Mouse (Mus musculus) granulocyte monocyte progenitor cell, adult 5-6 weeks (primary cell): ENCODE results near the gene Olfr266. TPM values are rescaled to one million over a fixed set of nuclear protein-coding genes. Genes with fewer than 3 reads are reported as not detected.

Source experiments
- ATAC-seq: replicated peaks from 2 replicates; pipeline ENCODE4 v1.8.0; 2016; ENCODE audit warnings: mild to moderate bottlenecking, moderate TSS enrichment, inconsistent platforms; ENCODE audit not compliant: poor library complexity, severe bottlenecking
- total RNA-seq, 2 experiments: library from RNA; stranded (forward) in 1 of 2; stranded (reverse) in 1 of 2; fragments of 200-712, 200-1000 nt in 1 of 2; fragments of >200 nt in 1 of 2; fragmentation: Nextera tagmentation in 1 of 2; gene quantifications; 2 replicates each; pipeline ENCODE4 v1.2.3; 2014 to 2017

Gene Olfr266
- total RNA-seq (2014; fragmentation: Nextera tagmentation) (not detected in 2 replicates), total RNA-seq (2017) (not detected in 2 replicates)

DNA sequence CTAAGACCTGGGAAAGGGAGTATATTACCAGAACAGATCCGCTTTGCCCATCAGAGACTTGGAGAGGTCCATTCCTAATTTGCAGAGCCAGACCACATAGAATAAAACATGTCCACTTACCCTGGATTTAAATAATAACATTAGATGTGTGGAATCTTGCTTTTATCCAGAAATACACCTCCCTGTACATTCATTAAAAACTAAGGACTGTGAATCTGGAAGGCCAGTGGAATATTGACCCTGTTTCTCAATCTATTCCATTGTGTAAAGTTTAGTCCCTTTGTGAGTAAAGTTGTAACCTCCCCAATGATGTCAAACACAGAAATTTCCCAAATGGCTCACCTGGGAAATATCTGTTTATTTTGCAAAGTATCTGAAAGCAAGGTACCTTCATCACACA is at the start of gene Olfr266:
Olfr266 (minus strand) TSS at position 101 of the 400 bp plus-strand sequence.
- ATAC-seq = no peak

DNA sequence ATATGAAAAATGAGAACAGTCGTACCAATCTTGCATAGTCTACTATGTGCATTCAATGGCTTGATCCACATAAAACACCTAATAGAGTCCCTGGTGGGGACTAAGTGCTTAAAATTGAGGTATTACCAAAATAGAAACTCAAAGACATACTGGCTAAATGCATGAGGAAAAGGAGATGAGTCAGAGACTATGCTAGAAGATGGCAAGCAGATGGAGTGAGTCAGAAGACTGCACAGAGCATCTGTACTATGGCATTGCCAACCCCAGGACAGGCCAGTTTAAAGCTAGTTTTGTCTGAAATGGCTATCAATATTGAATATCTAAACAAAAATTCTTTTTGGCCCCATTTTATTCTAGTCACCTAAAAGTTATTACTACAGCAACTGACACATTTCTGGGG is 49.5 kb upstream of the Olfr266 start:
- no peak for ATAC-seq

- peak; percentile 99 for ATAC-seq
These were observed 46.8 kb upstream of the Olfr266 start for GRCm38 (mm10) chr3:106872893-106873292.

DNA sequence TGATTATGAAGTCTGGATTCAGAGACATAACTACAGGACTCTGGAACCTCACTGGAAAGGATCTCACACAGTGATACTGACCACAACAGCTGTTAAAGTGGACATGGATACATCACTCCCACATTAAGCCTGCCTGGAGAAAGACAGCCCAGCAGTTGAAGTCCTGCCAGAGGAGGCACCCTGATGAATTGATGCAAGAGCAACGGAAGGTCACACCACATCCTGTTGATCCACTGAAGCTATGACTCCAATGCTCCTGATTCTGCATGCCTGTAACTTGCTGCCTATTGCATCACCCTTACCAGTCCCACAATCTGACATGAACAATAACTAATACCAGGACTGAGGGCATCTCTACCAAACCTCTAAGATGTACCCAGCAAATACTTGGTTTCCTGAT is 6.0 kb upstream of the Olfr266 start:
- peak; percentile 100 for ATAC-seq

DNA sequence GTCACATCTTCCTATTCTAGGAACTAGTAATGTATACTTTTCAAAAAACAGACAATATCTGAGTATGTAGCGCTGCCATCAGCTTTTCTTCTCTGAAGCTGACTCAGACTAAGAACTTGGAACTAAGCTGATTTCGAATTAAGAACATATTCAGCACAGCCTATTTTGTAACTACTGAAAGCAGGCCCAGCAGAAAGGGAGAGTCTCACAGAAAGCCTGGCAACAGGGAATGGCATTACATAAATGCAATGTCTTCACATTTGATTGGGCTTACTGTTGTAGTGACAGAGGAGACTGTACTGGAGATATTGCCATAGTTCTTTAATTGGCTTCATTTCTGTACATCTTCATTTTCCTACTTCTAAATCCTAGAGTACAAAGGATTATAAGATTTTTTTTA is 8.4 kb downstream of the Olfr266 start:
- ATAC-seq = no peak

DNA sequence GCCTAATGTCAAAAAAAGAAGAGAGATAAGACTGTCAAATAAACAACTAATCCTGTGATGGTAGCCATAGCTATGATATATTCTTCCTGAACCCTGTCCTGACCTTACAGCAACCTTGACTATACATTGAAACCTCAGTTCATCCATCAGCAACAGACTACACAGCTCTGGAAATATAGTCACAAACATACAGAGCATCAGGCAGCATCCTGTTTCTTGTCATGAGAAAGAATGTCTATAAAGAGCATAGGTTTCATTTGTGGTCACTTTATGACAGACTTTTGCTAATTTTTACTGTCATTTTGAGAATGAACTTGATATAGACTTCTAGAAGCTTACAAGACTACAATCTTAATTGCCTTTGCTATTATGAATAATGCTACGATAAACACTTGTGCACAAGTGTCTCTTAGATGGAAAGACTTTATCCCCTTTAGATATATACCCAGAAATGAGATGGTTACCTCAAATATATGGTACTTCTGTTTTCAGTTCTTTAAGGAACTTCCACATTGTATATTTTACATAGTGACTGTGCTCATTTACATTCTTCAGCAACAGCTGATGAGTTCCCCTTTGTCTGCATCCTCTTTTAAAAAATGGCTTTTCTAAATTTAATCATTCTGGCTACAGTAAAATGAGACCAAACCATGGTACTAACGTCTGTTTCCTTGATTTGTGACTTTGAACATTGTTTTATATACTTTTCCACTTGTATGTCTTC is 17.0 kb downstream of the Olfr266 start:
- peak; percentile 95 for ATAC-seq

- ATAC-seq = no peak
These were observed 28.0 kb downstream of the Olfr266 start for GRCm38 (mm10) chr3:106798079-106798478.

- peak; percentile 66 for ATAC-seq
These were observed 36.2 kb downstream of the Olfr266 start, which contains the start of gene Cd53 for GRCm38 (mm10) chr3:106789930-106790329. TSS of gene Cd53 (minus strand) at chr3:106790149.

- ATAC-seq = peak; percentile 55
These were observed 37.6 kb downstream of the Olfr266 start for GRCm38 (mm10) chr3:106788440-106788887.

- peak; percentile 59 for ATAC-seq
These were observed 38.1 kb downstream of the Olfr266 start for GRCm38 (mm10) chr3:106787972-106788371.

DNA sequence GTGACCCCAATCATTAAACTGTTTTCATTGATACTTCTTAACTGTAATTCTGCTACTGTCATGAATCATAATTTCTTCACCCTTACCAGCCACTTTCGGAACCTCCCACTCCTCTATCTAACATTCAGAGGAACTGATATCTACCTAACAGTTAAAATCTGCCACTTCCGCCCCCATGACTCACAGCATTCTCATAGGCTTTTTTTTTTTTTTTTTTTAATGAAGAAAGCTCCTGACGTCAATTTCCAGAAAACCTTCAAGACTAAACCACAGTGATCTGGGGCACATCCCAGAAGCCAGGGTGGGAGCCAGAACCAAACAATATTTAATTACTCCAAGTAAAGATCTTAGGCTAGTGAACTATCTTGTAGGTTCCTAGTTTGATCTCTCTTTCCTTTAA is 41.0 kb downstream of the Olfr266 start:
- ATAC-seq = peak; percentile 62

- peak; percentile 35 for ATAC-seq
These were observed 54.3 kb downstream of the Olfr266 start for GRCm38 (mm10) chr3:106771834-106772233.

Other genes starting within 250 kb of the Olfr266 start
- 26.9 and 36.1 TPM in 2 replicates for gene Lrif1, start 141.3 kb downstream of the Olfr266 start, total RNA-seq (2014; fragmentation: Nextera tagmentation)
- gene Lrif1, start 141.3 kb downstream of the Olfr266 start, total RNA-seq (2017) = 25.4 and 31.0 TPM in 2 replicates
- gene Cd53, start 36.1 kb downstream of the Olfr266 start, total RNA-seq (2014; fragmentation: Nextera tagmentation) = 144 and 152 TPM in 2 replicates
- 217 and 324 TPM in 2 replicates for gene Cd53, start 36.1 kb downstream of the Olfr266 start, total RNA-seq (2017)
- gene Kcna3, start 209.9 kb upstream of the Olfr266 start, total RNA-seq (2014; fragmentation: Nextera tagmentation) = 8.4 and 15.0 TPM in 2 replicates
- gene Kcna3, start 209.9 kb upstream of the Olfr266 start, total RNA-seq (2017) = 4.4 and 5.1 TPM in 2 replicates